Mouse (Mus musculus): Measurements from ENCODE around the gene Ankrd65.
A peak's percentile ranks its signal among the peaks of the same experiment; 100 is the strongest.
"Not testable (repeated sequence)": the region's sequence is repeated elsewhere in the genome, so short reads cannot be mapped to it uniquely, and the experiment has no call there.

Gene Ankrd65

DNA sequence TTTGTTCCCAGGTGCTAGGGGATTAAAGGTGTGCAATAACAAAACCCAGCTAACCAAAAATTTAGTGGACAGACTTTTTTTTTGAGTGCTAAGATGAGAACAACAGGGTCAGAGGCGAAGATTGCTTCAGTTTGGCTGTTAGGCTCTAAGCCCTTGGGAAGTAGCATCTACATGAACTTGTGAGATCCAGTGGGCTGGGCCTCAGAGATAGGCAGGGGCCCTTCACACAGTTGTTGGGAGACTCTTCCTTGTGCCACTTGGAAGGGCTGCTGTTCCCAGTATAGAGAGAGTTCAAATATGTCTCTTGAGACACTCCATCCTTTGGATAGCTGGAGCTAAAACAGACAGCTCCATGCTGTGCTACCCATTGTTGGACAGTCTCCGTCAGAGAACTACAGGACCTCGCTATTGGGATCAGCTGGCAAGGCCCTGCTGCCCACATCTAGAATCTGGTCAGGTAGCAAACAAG lies at the start of gene Ankrd65:
Ankrd65 (plus strand) TSS at position 419 of the 469 bp plus-strand sequence.
- no peak for DNase-seq

DNA sequence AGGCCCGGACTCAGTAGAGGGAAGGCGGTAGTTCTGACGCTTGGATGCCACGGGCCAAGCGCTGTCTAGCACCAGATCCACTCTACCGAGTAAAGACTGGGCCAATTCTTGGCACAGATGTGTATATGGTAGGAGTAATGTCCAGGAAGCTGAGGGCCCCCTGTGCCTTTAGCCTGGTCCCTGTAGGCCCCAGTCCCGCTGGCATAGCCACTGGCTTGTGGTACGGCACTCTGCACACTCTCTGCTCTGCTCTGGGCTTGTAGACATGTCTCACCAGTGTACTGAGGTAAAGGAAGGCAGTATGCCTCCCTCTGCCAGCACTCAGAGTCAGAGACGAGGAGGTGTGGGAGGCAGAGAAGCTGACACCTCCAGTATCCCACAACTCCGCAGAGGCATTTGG lies 49.6 kb upstream of the Ankrd65 start:
- not testable (repeated sequence) for DNase-seq

DNA sequence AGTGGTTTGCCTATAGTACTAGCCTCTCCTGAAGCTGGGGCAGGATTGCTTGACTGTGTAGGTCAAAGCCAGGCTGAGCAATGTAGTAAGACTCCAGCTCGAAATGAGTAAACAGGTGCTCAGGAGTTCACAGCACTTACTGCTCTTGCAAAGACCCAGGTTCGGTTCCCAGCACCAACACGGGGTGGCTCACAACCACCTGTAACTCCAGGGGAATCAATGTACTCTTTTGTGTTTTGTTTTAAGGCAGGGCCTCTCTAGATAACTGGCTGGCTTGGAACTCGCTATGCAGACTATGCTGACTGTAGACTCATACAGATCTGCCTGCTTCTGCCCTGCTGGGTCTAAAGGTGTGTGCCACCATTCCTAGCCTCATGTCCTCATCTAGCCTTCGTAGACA lies 47.6 kb upstream of the Ankrd65 start:
- DNase-seq, result no peak

DNA sequence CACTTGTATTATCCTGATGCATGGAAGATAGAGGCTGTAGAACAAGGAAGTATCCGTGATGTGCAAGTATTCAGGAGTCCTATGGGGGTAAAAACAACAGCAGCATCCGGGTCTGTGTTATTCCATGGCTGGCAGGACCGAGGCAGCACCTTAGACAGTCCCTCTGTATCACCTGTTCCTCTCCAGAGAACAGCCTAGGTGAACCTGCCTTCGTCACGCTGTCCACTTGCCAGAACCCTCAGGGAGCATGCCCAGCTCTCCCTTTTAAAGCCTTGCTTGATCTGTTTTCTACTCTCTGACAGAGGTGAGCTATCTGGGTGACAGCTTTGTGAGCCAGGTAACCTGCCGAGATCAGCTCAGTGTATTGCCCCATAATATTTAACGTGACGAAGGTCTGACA lies 45.8 kb upstream of the Ankrd65 start:
- no peak for DNase-seq

DNA sequence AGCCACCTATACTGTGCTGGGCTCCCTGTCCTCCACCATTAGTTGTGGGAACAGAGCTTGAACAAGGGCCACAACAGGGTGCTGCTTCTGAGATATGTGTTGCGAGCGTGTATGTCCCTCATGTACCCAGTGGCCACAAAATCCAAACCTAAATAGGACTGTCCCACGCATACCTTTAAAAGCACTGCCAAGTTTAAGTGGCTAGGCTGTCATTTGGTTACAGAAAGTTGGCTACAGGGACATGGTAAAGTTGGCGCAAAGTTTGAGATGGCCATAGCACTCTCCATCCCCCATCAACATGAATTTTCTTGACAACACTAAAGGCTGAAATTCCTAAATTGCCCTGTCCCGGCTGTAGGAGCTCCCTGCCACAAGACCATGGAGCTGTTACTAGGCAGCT lies 45.1 kb upstream of the Ankrd65 start:
- no peak for DNase-seq

DNA sequence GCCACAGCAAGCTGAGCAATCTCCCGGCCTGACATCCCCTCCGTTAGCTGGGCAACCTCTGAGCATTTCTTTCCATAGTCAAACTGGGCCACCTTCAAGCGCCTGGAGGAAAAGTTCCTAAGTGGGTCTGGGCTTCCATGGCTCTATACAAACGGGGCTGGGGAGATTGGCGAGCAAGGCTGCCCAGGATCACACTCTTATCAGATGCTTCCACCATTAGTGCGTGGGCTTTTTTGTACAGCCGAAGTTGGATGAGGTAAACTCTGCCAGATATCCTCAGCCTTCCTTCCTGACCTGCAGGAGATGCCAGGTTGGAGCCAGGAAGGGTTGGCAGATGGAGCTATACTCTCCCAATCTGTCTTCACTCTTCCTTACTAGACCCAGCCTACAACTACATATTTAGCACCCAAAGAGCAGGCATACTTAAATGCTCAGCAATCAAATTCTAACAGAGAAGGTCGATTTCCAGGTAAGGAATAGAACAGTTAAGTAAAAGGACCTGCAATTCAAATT lies 44.1 kb upstream of the Ankrd65 start:
- DNase-seq, result no peak

DNA sequence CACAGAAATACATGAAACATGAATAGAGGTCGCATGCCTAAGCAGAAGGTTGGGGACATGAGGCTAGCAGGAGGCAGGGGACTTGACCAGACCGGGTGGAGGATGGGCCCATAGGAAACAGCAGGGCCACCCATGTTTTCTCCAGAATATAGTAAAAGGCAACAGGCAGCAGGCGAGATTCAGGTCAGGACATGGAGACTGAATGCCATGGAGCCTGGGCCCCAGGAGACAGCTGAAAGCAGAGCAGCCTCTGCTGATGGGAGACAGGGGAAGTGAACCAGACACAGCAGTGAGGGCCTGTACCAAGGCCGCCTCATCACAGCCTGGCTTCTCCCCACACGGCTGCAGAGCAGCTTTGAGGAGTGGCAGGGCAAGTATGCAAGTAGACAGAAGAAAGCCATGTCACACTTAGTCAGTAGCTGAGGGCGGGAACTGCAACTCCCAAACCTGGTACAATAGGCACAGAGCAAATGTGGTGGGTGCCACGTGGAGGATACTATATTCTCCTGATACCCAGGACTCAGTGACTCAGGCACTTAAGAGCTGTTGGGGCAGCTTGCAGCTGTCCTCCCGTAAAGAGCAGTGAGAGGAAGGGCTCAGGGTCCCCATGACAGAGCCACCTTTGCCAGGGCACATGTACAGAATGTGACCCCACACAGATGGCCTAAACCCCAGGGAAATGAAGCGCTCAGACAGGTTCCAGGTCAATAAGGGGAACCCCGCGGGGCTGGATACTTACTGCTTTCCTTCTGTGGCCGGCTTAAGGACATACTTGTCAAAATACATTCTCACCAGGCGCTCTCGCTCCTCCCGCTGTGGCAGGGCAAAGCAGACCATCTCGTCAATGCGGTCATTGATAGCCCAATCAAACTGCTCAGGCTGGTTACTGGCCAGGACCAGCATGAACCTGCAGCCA lies 43.4 kb upstream of the Ankrd65 start:
- DNase-seq, result no peak

DNA sequence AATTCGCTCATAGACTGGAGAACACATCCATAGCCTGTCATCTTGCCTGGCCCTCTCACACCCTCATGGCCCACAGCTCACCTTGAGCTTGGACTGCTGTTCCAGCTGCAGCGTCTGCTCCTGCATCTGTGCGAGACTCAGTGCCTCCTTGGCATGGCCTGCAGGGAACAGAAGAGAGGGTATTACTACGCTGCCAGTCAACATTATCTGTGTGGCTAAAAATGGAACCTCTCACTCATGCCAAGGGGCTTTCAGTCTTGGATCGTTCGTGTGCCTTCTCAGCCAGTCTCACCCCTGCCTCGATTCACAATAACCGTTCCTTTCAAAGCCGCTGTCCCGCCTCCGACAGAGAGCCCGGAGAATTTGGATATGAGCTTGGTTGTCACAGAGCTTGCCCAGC lies 33.2 kb upstream of the Ankrd65 start:
- DNase-seq, result no peak

DNA sequence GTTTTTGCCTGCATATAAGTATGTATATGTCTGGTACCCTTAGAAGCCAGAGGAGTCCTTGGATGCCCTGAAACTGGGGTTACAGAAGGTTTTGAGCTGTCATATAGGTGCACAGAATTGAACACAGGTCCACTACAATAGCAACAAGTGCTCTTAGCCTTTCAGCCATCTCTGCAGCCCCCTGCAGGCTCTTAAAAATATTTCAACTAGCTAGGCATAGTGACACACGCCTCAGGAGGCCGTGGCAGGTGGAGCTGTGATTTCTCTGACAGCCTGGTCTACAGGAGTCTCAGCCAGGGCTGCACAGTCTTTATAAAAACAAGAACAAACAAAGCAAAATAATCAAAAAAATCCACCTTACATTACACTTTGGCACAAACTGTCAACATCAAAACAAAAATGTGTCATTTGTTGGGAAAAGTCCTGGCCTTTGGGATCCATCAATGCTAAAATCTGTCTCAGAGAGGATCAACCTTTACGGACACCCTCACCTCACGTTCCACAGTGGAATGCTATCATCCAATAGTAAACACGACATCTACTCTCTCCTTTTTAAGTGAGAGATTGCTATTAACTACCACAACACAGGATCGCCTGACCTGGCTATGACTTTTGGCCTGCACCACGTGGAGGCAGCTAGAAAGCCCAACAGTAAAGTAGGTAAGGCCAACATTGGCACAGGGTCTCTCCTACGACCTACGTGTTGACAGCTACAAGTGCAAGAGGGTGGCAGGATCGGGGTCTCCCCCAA lies 30.2 kb upstream of the Ankrd65 start:
- DNase-seq, result peak in 1 of 2 experiments; percentile 27

DNA sequence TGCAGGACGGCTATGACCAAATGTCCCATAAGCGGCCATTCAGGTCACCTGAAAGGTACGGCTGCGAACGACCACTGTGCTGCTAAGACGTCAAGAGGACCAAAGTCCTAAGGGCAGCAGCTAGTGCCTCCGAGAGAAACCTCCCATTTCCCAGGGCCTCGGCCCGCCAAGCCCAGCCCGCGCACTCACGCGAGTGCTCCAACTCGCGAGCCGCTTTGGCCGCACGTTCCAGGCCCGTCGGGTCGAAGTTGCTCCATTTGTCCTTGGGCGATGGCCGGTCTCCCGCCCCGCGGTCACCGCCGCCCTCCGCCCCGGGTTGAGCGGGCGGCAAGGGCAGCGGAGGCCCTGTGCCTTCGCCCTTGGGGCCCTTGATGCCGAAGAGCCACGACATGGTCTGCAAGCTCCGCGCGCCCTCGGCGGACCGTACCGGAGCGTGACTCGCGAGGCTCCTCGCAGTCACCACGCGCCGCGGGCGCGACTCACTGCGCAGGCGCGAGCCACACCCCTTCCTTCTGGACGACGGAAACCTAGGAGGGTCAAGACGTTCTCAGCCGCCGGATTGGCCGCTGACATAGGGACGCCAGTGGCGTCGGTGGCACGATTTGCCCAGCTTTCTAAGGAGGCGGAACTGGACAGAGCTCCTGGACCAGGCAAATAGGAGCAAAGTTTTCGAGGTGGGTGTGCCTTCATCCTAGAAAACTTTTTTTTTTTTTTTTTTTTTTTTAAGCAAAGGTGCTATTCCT lies 29.5 kb upstream of the Ankrd65 start, which contains the start of gene Atad3a:
Atad3a (minus strand) TSS at position 481 of the 743 bp plus-strand sequence.
- peak; percentile 95 to 96 for DNase-seq

DNA sequence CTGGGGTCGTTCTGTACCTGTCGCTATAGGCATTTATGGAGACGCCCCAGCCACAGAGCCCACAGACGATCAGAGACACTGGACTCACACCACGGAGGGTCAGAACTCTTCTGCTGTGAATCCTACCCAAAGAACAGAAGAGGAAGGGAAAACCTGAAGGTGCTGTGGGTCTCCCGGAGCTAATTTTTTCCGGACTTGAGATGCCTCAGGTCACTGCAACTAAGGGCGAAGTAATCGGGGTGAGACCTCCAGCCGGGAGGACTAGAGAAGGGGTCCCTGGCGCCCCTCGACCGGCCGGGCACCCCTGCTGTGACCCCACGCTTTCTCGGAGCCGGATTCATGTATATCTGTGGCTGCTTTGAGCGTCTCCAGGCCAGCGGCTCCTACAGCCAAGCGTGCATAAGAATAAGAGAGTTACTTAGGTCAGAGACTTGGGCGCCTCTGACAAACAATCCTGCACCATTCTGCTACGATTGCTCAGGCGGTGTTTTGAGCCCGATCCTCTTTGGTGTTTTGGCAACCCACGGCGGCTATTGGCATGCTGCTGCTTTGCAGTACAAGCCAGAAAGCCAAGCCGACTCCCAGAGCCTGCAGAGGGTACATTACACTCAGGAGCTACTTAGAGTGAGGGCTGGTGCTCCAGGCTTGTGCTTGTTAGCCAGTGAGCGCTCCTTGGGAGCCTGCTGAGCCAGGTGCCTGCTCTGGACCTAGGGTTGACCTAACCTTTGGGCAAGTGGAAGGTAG lies 28.7 kb upstream of the Ankrd65 start:
- DNase-seq, result no peak

DNA sequence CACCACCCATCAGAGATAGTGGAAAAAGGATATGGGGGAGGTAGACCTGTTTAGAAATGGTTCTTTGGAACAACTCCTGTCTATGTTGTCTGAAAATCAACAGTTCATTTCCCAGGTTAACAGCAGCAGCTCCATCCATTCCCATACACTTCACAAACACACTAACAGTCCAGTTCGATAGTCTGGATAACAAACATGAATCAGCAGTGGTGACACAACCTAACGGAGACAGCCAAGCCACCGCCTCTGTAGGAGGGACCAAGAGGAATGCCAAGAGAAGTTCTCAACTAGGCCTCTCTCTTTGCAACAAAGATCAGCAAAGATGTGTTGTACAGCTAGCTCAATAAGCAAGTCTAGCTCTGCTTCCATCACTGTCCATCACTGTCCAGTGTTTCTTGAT lies 27.9 kb upstream of the Ankrd65 start:
- DNase-seq, result no peak

DNA sequence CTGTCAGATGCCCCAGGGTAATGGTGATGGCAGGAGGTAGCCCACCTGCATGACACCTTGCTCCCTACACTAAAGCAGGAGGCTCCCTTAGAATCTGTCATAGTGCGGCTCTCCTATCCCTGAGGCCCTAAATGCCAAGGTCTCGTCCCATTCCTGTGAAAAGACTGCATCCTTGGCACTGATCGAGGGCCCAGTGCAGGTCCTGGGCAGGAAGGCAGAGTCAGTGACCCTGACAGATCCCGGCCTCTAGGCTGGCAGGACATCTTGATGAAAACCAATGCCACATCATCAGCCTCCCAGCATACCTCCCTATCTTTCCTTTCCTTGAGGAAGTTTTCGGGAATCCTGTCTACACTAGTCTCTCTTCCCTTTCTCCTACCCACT lies 20.8 kb upstream of the Ankrd65 start:
- DNase-seq, result no peak

DNA sequence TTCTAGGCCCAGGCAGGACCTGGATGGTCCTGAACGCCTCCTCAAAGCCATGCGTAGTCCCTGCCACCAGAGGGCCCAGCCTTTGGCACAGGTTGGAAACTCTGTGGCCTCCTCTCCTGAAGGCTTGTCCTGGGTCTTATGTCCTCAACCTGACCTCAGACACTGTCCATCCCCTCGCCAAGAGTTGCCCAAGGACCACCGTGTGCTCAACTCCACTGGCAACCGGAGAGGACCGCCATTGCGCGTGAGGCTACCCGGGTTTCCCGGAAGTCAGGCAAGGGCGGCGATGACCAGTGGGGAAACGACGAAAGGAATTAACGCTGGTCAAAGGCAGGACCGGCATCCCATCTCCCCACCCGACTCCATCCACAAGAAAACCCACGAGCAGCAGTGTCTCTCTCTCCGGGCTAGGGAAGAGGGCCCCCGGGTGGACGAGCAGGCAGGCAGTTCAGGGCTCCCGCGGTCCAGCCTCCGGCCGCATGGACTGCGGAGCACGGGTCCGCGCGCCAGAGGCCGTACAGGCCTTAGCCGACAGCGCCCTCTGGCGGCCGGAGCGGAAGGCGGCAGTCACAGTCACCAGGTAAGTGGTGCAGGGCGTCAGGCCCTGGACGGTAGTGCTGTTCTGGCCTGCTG lies 20.2 kb upstream of the Ankrd65 start:
- DNase-seq, result peak; percentile 77 to 80

DNA sequence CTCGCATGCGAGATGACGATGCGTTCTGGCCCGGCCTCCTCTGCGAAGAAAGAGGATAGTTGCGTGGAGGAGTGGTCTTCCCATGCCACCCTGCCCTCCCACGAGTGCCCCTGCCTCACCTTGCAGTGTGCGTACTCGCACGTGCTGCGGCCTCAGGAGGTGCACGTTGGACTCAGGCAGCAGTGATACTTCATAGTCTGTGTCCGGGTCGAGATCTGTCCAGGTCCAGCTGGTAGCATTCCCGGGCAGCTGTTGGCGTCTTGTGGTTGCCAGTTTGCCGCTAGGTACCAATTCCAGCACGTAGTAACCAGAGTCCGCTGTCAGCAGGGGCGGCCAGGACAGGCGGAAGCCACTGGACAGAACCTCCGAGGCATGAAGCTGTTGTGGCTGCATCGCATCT lies 19.6 kb upstream of the Ankrd65 start:
- DNase-seq, result no peak

DNA sequence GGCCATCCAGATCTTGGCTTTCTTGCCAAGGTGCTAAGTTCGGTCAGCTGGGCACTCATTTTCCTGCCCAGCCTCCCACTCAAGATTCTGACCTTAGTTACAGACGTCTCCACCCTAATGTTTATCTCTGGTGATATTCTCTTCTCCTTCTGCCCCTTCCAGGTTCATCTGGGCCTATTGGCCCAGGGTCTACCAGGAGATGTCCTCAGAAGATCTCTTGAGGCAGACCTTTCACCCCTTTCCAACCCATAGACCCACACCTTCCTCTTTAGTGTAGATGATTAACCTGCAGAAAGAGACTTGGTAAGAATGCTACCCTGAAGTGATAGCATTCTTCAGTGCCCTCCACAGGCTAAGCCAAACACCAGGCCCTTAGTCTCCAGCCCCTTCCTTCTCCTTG lies 18.5 kb upstream of the Ankrd65 start:
- DNase-seq, result no peak

DNA sequence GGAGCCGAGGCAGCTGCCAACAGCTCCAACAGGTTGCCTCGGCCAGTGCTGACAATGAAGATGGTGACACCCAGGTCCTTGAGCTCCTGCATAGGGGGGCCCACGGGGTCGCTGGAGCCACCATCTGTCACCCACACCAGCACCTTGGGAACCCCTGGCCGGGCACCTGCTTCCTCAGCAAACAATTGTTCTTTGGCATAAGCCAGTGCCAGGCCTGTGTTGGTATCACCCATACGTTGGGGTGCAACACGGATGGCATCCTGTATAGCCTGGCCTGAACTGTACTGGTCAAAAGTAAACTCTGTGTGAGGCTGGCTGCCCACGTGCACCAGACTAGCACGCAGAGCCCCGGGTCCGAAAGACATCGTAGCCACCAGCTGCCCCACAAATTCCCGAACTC lies 17.5 kb upstream of the Ankrd65 start:
- DNase-seq, result no peak

DNA sequence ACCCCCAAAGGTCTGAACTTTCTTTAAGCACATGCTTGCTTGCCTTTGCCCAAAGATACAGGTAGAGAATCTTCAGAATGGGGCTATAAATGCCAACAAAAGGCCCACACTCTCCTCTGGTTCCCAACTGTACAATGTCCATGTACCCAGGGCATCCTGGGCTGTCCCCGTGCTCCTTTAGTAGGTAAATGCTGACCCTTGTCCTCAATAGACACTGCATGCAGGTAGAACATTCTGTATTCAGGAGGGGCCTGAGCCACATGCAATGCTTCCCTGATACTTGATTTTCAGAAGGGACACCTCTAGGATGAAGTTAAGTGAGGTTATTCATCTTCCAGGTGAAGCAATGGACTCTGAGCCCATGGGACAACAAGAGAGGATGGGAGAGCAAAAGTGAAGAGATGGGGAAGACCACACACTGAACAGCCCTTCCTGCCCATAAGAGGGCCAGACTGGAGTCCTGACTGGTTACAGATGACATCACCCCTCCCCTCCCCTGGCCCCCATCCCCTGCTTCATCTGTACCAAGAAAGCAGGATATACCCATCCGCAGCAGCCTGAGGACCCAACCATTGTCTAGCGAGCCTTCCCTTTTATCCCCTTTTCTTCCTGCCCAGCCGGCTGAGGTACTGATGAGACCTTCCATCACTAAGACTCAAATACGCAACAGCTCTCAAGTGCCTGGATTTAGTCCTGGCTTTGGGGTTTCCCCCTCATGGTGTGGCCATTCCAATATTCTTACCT lies 16.7 kb upstream of the Ankrd65 start:
- DNase-seq, result no peak

DNA sequence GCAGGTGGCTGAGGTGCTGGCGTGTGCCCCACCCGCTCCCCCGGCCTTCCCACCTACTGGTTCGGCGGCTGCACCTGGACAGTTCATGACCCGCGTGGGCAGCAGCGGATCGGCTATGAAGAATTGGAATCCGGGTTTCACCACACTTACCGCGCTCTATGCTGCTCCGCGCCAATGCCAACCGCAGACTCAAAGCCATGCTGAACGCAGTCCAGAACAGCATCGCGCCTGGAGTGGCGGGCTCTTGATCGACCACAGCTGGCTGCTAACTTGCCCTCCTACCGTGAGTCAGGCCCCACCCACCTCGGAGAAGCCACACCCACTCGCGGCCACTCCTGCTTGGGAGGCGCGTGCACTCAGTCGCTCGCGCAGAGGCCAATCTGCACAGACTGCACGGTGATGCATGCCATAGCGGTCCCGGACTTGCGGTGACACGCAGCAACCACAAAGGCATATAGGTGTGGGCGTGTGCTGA lies 15.9 kb upstream of the Ankrd65 start, which contains the start of gene Vwa1:
Vwa1 (minus strand) TSS at position 419 of the 475 bp plus-strand sequence.
- peak; percentile 85 for DNase-seq

DNA sequence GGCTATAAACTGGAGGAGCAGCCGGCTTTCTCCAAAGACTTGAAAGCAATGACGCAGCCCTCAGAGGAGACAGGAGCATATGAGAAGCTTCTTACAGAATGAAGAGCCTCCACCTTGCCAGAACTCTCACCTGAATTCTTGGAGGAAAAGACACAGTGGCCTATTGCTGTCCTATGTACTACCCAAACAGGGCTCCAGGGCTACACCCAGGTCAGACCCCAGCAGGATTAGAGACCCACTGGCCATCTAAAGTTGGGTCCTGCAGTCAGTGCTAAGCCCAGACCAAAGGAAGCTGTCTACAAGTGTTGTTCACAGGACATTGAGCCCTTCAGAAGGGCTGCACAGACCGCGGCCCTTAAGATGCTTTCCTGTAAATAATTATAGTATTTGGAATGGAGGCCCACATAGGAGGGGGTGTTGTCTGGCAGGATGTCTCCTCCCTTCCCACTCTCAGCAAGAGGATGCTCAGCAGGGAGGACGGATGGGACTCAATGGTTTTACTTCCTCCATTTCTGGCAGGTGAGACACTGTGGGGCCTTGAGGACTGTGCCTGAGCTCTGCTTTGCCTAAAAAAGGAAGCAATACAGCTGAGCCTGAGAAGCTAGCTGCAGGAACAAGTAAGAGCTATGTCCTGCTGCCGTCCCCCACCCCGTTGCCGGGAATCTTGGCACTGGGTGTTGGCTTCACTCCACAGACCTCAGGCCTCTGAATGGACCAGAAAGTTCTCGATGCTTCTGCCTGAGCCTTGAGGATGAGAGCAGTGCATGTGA lies 15.1 kb upstream of the Ankrd65 start:
- no peak for DNase-seq
